Mouse (Mus musculus) hematopoietic stem cell, adult 5-6 weeks (primary cell): ENCODE data around the gene Neu1. TPM values are rescaled to one million over a fixed set of nuclear protein-coding genes. Genes with fewer than 3 reads are reported as not detected.
A peak's percentile ranks its signal among the peaks of the same experiment; 100 is the strongest.

ENCODE experiments used
- ATAC-seq, 2 experiments: fragments of 125-278 bp in 1 of 2; replicated peaks in 1 of 2; 2 replicates each; pipeline ENCODE4 v1.8.0; 2016 to 2017; ENCODE audit warnings: inconsistent platforms in 2 of 2, mild to moderate bottlenecking in 2 of 2, moderate number of reproducible peaks in 2 of 2, low read depth in 1 of 2, moderate TSS enrichment in 1 of 2; ENCODE audit not compliant: low FRiP score in 2 of 2, poor library complexity in 2 of 2, severe bottlenecking in 2 of 2, insufficient read depth in 1 of 2, low TSS enrichment in 1 of 2
- total RNA-seq: library from RNA; stranded (forward); fragments of 172-1452, 232-1000 nt; gene quantifications from 2 replicates; pipeline ENCODE4 v1.2.3, GENCODE M21; 2017

The Neu1 gene
- total RNA-seq, 1 experiment from 2014 or later: 6.9 TPM

DNA sequence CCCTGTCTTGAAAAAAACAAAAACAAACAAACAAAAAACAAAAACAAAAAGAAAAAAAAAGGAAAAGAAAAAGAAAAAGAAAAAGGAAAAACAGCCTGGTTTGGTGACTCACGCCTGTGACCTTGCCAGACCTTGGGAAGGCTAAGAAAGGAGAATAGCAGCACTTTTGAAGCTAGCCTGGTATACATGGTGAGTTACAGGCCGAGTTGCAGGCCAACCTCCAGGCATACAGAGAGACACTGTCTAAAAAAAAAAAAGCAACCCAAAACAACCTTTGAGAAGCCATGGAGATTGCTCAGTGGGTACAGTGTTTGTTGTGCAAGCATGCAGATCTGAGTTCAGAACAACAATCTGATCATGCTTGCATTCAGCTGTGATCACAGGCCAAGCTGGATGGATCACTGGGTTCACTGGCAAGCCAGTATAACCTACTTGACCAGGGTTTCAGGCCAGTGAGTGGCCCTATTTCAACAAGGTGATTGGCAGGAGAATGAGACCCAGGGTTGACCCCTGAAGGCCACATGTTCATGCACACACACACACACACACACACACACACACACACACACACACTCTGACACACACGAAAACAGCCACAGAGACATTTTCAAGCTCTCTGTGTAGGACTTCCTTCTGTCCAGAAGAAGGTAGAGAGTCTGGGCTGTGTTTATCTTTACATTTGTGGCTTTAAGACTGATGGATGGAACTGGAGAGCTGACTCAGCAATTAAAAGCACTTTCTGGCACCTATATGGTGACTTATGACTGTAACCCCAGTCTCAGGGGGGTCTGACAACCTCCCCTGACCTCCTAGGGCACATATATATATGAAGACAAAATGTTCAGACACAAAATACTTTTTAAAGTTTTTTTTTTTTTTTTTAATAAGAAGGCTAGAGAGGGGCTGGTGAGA, 44.8 kb downstream of the Neu1 start:
- ATAC-seq: no peak

DNA sequence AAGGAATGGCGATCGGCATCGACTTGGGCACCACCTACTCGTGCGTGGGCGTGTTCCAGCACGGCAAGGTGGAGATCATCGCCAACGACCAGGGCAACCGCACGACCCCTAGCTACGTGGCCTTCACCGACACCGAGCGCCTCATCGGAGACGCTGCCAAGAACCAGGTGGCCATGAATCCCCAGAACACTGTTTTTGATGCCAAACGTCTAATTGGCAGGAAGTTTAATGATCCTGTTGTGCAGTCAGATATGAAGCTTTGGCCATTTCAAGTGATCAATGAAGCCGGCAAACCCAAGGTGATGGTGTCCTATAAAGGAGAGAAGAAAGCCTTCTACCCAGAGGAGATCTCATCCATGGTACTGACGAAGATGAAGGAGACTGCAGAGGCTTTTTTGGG, 45.9 kb downstream of the Neu1 start:
- no peak for ATAC-seq

DNA sequence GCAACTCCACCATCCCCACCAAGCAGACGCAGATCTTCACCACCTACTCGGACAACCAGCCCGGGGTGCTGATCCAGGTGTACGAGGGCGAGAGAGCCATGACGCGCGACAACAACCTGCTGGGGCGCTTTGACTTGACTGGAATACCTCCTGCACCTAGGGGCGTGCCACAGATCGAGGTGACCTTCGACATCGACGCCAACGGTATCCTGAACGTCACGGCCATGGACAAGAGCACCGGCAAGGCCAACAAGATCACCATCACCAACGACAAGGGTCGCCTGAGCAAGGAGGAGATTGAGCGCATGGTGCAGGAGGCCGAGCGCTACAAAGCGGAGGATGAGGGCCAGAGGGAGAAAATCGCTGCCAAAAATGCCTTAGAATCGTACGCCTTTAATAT, 47.2 kb downstream of the Neu1 start:
- no peak for ATAC-seq

DNA sequence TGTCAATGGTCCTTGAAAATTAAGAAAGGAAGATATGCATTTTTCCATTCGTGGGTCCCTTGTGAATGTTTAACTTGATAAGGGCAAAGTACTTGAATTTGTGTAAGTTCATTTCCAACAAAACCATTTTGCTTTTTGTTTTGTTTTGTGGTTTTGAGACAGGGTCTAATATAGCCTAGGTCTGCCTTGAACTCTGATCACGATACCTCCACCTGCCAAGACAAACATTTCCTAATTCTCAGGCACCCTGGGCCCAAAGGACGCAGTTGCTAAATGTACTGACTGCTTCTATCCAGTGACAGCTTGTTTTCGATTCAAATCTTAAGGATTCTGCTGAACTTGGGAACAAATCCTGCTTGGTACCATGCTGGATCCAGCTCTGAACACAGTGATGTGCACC, 48.6 kb downstream of the Neu1 start:
- ATAC-seq: no peak

DNA sequence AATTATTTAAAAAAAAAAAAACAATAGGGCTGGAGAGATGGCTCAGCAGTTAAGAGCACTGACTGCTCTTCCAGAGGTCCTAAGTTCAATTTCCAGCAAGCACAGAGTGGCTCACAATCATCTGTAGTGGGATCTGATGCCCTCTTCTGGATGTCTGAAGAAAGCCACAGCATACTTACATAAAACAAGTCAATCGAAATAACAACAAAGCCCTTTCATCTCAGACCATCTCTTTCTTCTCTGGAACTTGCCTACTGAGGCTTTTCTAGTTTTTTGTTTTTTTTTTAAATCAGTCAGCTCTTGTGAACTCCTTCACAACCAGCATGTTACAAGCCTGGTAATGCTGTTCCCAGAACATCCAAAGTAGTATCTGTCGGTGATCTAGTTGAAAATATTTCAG, 49.6 kb downstream of the Neu1 start:
- no peak for ATAC-seq

DNA sequence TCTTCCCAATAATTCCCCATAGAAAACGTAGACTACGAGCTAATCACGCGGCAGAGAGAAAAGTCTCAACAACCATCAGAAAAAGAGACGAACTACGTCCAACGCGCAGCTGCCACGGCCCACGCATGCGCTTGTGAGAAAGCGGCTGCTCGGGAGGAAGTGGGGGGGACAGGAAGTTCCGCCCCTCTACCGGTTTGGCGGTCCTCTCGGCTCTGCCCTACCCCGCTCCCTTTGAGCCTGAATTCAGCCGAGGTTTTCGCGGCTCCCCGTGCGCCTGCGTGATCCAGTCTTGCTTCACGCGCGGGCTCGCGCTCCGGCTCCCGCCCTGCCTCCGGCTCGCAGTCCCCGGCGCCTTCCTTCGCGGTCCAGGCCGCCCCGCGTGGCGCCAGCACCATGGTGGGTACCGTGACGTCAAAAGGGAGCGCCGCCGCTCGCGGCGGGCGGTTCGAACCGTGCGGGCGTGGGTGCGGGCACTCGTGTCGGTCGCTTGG, 50.7 kb downstream of the Neu1 start, which contains the start of gene Lsm2:
TSS of gene Lsm2 (plus strand) at position 173 of the 491 bp plus-strand sequence.
- ATAC-seq: peak; percentile 70 to 86

DNA sequence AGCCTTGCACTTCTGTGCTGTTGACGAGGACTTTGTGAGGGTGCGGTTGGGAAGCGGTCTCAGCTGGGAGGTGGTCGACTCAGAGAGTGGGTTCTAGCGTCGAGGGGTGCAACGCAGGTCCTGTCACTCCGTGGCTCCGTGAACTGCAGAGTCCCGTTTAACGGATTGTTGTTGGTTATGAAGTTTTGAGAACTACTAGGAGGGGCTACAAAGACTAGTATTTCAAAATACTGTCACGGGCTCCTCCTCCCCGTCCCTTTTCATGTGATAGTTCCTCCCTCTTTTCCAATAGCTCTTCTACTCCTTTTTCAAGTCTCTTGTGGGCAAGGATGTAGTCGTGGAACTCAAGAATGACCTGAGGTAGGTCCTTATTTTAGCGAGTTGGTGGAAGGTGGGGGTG, 51.3 kb downstream of the Neu1 start:
- ATAC-seq: 0 out of 4 replicates have a peak, but pooled peaks of 1 of the 2 experiments have one; percentile 7

DNA sequence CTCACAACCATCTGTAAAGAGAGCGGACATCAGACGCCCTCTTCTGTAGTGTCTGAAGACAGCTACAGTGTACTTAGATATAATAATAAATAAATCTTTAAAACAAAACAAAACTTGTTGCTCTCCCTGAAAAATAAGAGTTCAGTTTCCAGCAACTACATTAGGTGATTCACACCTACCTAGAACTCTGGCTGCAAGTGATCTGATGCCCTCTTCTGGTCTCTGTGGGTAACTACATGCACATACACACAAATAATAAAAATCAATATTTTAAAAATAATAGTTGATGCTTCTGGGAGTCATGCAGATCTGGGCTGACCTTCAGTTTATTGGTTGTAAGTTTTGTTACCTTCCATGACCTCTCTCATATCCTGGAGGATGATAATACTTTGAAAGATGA, 53.2 kb downstream of the Neu1 start:
- ATAC-seq: no peak

Other genes starting within 250 kb of the Neu1 start
- gene C4b, start 187.4 kb upstream of the Neu1 start, total RNA-seq: 1.0 and 1.4 TPM in 2 replicates
- gene Cyp21a1, start 126.7 kb upstream of the Neu1 start, total RNA-seq: not detected in 2 replicates
- gene Stk19, start 94.3 kb upstream of the Neu1 start, total RNA-seq: 26.7 and 35.4 TPM in 2 replicates
- gene Dxo, start 94.2 kb upstream of the Neu1 start, total RNA-seq: 16.4 and 18.6 TPM in 2 replicates
- 44.0 and 55.5 TPM in 2 replicates for gene Skiv2l, start 81.0 kb upstream of the Neu1 start, total RNA-seq
- 40.6 and 41.3 TPM in 2 replicates for gene Nelfe, start 80.9 kb upstream of the Neu1 start, total RNA-seq
- not detected in 2 replicates for gene Cfb, start 68.7 kb upstream of the Neu1 start, total RNA-seq
- gene Zbtb12, start 51.8 kb upstream of the Neu1 start, total RNA-seq: 11.3 and 15.1 TPM in 2 replicates
- not detected in 2 replicates for gene Gm20547, start 49.2 kb upstream of the Neu1 start, total RNA-seq
- gene C2, start 33.0 kb upstream of the Neu1 start, total RNA-seq: 3.3 TPM in 1 of 2 replicates, not detected in the other
- 106 and 109 TPM in 2 replicates for gene Ehmt2, start 32.8 kb upstream of the Neu1 start, total RNA-seq
- gene Slc44a4, start 16.8 kb upstream of the Neu1 start, total RNA-seq: 0.19 TPM in 1 of 2 replicates, not detected in the other
- gene Hspa1b, start 28.0 kb downstream of the Neu1 start, total RNA-seq: 18.4 and 24.7 TPM in 2 replicates
- 1.1 TPM in 1 of 2 replicates, not detected in the other for gene Gm20481, start 38.7 kb downstream of the Neu1 start, total RNA-seq
- gene Hspa1a, start 40.9 kb downstream of the Neu1 start, total RNA-seq: 16.3 and 22.9 TPM in 2 replicates
- 0.05 TPM in 1 of 2 replicates, not detected in the other for gene Hspa1l, start 41.5 kb downstream of the Neu1 start, total RNA-seq
- gene Lsm2, start 50.6 kb downstream of the Neu1 start, total RNA-seq: 28.5 and 39.0 TPM in 2 replicates
- 228 and 415 TPM in 2 replicates for gene Vars, start 69.7 kb downstream of the Neu1 start, total RNA-seq
- gene Vwa7, start 85.3 kb downstream of the Neu1 start, total RNA-seq: 0.38 and 0.45 TPM in 2 replicates
- 1.7 TPM in 1 of 2 replicates, not detected in the other for gene Sapcd1, start 96.8 kb downstream of the Neu1 start, total RNA-seq
- 3.7 and 7.9 TPM in 2 replicates for gene Msh5, start 115.5 kb downstream of the Neu1 start, total RNA-seq
- 294 and 299 TPM in 2 replicates for gene Clic1, start 118.7 kb downstream of the Neu1 start, total RNA-seq
- 27.4 and 32.3 TPM in 2 replicates for gene Ddah2, start 127.8 kb downstream of the Neu1 start, total RNA-seq
- gene Ly6g6c, start 134.1 kb downstream of the Neu1 start, total RNA-seq: not detected in 2 replicates
- not detected in 2 replicates for gene Mpig6b, start 134.9 kb downstream of the Neu1 start, total RNA-seq
- gene Ly6g6e, start 145.6 kb downstream of the Neu1 start, total RNA-seq: not detected in 2 replicates
- gene Ly6g6d, start 146.8 kb downstream of the Neu1 start, total RNA-seq: not detected in 2 replicates
- not detected in 2 replicates for gene Ly6g6f, start 154.4 kb downstream of the Neu1 start, total RNA-seq
- gene Abhd16a, start 158.0 kb downstream of the Neu1 start, total RNA-seq: 25.9 and 30.0 TPM in 2 replicates
- gene Ly6g5c, start 177.0 kb downstream of the Neu1 start, total RNA-seq: not detected in 2 replicates
- gene Ly6g5b, start 184.2 kb downstream of the Neu1 start, total RNA-seq: 1.6 TPM in 1 of 2 replicates, not detected in the other
- gene Gpank1, start 190.2 kb downstream of the Neu1 start, total RNA-seq: 31.2 and 35.1 TPM in 2 replicates
- gene Csnk2b, start 190.8 kb downstream of the Neu1 start, total RNA-seq: 250 and 330 TPM in 2 replicates
- 6.1 and 6.3 TPM in 2 replicates for gene D17H6S53E, start 195.1 kb downstream of the Neu1 start, total RNA-seq
- gene Apom, start 200.8 kb downstream of the Neu1 start, total RNA-seq: 0.38 TPM in 1 of 2 replicates, not detected in the other
- gene Bag6, start 203.9 kb downstream of the Neu1 start, total RNA-seq: 109 and 121 TPM in 2 replicates
- gene Prrc2a, start 233.6 kb downstream of the Neu1 start, total RNA-seq: 61.3 and 65.9 TPM in 2 replicates
- gene Aif1, start 244.8 kb downstream of the Neu1 start, total RNA-seq: 1.8 TPM in 1 of 2 replicates, not detected in the other